Mouse (Mus musculus): ENCODE results near the gene Msh5. TPM values are rescaled to one million over a fixed set of nuclear protein-coding genes. Genes with fewer than 3 reads are reported as not detected.

Gene Msh5
- polyA plus RNA-seq, 1 experiment, result 2.4 TPM

- no peak overlapping the region for H3K27ac ChIP-seq (ENCODE audit: insufficient read depth, low read depth, low read length)
- TF ChIP-seq CTCF (IDR thresholded peaks at IDR 0.05; ENCODE audit: low read depth, low read length), result no peak
- no peak for TF ChIP-seq POLR2A (IDR thresholded peaks at IDR 0.05; ENCODE audit: borderline replicate concordance, low read depth, low read length)
- H3K4me1 ChIP-seq (ENCODE audit: control insufficient read depth, insufficient read depth, low read length), result peaks cover 26% of the 10 kb centered on the region
- peak overlapping the region; percentile 35; the same call in 1 of the 2 replicates for H3K4me3 ChIP-seq (ENCODE audit: insufficient read depth, low read length)
Measured at GRCm38 (mm10) chr17:35023756-35024155, 22.8 kb downstream of the Msh5 start.

- Histone ChIP-seq H3K4me3 (ENCODE audit: insufficient read depth, low read length) (no peak overlapping the region), H3K27ac (ENCODE audit: insufficient read depth, low read depth, low read length) (no peak overlapping the region), H3K4me1 (ENCODE audit: control insufficient read depth, insufficient read depth, low read length) (peaks cover 26% of the 10 kb centered on the region)
- TF ChIP-seq CTCF (IDR thresholded peaks at IDR 0.05; ENCODE audit: low read depth, low read length) (no peak), POLR2A (IDR thresholded peaks at IDR 0.05; ENCODE audit: borderline replicate concordance, low read depth, low read length) (no peak)
Measured at GRCm38 (mm10) chr17:35023221-35023620, 23.3 kb downstream of the Msh5 start.

GRCm38 (mm10) chr17:35022541-35023060 lies 23.9 kb downstream of the Msh5 start:
- Histone ChIP-seq H3K4me1 (ENCODE audit: control insufficient read depth, insufficient read depth, low read length) (peaks cover 26% of the 10 kb centered on the region), H3K4me3 (ENCODE audit: insufficient read depth, low read length) (no peak overlapping the region), H3K27ac (ENCODE audit: insufficient read depth, low read depth, low read length) (no peak overlapping the region)
- no peak for TF ChIP-seq POLR2A (IDR thresholded peaks at IDR 0.05; ENCODE audit: borderline replicate concordance, low read depth, low read length)
- no peak for TF ChIP-seq CTCF (IDR thresholded peaks at IDR 0.05; ENCODE audit: low read depth, low read length)

GRCm38 (mm10) chr17:35021842-35022477 lies 24.6 kb downstream of the Msh5 start:
- H3K4me3 ChIP-seq (ENCODE audit: insufficient read depth, low read length), result no peak overlapping the region
- TF ChIP-seq CTCF (IDR thresholded peaks at IDR 0.05; ENCODE audit: low read depth, low read length) (no peak), POLR2A (IDR thresholded peaks at IDR 0.05; ENCODE audit: borderline replicate concordance, low read depth, low read length) (no peak)
- no peak overlapping the region for H3K27ac ChIP-seq (ENCODE audit: insufficient read depth, low read depth, low read length)
- peaks cover 26% of the 10 kb centered on the region for H3K4me1 ChIP-seq (ENCODE audit: control insufficient read depth, insufficient read depth, low read length)

DNA sequence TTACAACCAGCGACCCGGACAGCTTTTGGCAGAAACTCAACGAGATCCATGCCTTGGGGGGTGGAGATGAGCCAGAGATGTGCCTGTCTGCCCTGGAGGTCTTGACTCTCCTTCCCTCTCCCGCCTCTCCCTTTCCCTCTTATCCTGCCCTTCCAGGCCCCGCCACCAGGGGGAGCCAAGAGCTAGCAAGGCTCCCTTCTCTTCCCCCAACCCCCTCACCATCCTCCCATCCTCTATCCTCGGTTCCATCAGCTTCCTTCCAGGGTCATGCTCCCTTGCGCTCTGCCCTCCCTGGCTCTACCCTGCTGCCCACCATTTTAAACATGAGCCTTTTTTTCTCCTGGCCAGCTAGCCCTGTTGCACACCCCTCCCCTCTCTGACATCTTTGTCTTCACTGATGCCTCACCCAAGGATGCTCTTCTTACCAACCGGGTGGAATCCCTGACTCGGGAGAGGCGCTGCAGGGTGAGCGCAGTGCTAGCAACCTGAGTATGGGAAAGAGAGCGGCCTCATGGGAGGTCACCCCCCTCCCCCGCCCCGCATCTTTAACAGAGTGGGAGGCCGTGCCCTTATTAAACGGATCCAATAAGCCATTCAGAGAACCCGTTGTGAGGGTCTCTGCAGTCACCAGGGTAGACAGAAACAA lies 25.3 kb downstream of the Msh5 start:
- no peak overlapping the region for H3K27ac ChIP-seq (ENCODE audit: insufficient read depth, low read depth, low read length)
- TF ChIP-seq POLR2A (IDR thresholded peaks at IDR 0.05; ENCODE audit: borderline replicate concordance, low read depth, low read length) (no peak), CTCF (IDR thresholded peaks at IDR 0.05; ENCODE audit: low read depth, low read length) (peak; percentile 92)
- peaks cover 26% of the 10 kb centered on the region for H3K4me1 ChIP-seq (ENCODE audit: control insufficient read depth, insufficient read depth, low read length)
- H3K4me3 ChIP-seq (ENCODE audit: insufficient read depth, low read length), result no peak overlapping the region

DNA sequence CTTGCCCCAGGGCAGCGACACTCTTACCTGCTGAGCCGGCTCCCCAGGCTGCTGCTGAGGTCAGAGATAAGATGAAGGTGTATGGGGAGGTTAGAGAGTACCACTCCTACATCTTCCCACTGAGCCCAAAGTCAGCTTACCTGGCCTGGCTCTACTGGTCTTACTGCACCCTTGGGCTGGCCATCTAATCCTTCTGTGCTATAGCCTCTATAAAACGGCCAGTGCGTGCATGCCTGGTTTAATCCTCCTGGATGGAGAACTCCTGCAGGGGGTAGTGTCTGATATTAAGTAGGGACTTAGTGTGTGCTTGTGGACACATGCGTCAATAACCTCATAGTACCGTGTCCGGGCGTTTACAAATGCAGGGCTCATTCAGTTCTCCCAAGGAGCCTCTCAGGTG lies 26.0 kb downstream of the Msh5 start:
- Histone ChIP-seq H3K4me3 (ENCODE audit: insufficient read depth, low read length) (no peak overlapping the region), H3K4me1 (ENCODE audit: control insufficient read depth, insufficient read depth, low read length) (peaks cover 26% of the 10 kb centered on the region), H3K27ac (ENCODE audit: insufficient read depth, low read depth, low read length) (no peak overlapping the region)
- TF ChIP-seq POLR2A (IDR thresholded peaks at IDR 0.05; ENCODE audit: borderline replicate concordance, low read depth, low read length) (no peak), CTCF (IDR thresholded peaks at IDR 0.05; ENCODE audit: low read depth, low read length) (no peak)

GRCm38 (mm10) chr17:35019894-35020293 lies 26.7 kb downstream of the Msh5 start:
- Histone ChIP-seq H3K27ac (ENCODE audit: insufficient read depth, low read depth, low read length) (no peak overlapping the region), H3K4me3 (ENCODE audit: insufficient read depth, low read length) (no peak overlapping the region), H3K4me1 (ENCODE audit: control insufficient read depth, insufficient read depth, low read length) (peaks cover 23% of the 10 kb centered on the region)
- TF ChIP-seq CTCF (IDR thresholded peaks at IDR 0.05; ENCODE audit: low read depth, low read length) (no peak), POLR2A (IDR thresholded peaks at IDR 0.05; ENCODE audit: borderline replicate concordance, low read depth, low read length) (no peak)

- Histone ChIP-seq H3K4me3 (ENCODE audit: insufficient read depth, low read length) (no peak overlapping the region), H3K4me1 (ENCODE audit: control insufficient read depth, insufficient read depth, low read length) (peaks cover 7% of the 10 kb centered on the region), H3K27ac (ENCODE audit: insufficient read depth, low read depth, low read length) (no peak overlapping the region)
- TF ChIP-seq POLR2A (IDR thresholded peaks at IDR 0.05; ENCODE audit: borderline replicate concordance, low read depth, low read length) (no peak), CTCF (IDR thresholded peaks at IDR 0.05; ENCODE audit: low read depth, low read length) (no peak)
Measured at GRCm38 (mm10) chr17:35018171-35018570, 28.4 kb downstream of the Msh5 start.

DNA sequence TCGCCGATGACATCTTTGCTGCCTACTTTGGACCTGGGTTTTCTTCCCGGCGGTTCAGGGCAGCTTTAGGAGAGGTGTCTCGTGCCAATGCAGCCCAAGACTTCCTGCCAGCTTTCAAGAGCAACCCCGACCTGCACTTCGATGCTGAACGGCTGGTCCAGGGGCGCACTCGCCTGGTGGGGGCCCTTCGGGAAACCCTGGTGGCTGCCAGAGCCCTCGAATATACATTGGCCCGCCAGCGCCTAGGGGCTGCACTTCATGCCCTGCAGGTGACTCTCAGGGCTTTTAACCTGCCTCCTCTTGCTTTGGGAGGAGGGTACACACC lies 28.9 kb downstream of the Msh5 start:
- TF ChIP-seq CTCF (IDR thresholded peaks at IDR 0.05; ENCODE audit: low read depth, low read length) (no peak), POLR2A (IDR thresholded peaks at IDR 0.05; ENCODE audit: borderline replicate concordance, low read depth, low read length) (no peak)
- Histone ChIP-seq H3K27ac (ENCODE audit: insufficient read depth, low read depth, low read length) (no peak overlapping the region), H3K4me1 (ENCODE audit: control insufficient read depth, insufficient read depth, low read length) (peaks cover 6% of the 10 kb centered on the region), H3K4me3 (ENCODE audit: insufficient read depth, low read length) (no peak overlapping the region)

Measured in bone marrow macrophage, adult 2 months (primary cell).